Mouse (Mus musculus) spleen, adult 12 weeks (tissue): ENCODE results near the gene Hormad2.

Source experiments
- DNase-seq: peaks from one replicate; pipeline ENCODE4 v3.0.0; 2022; ENCODE audit warnings: low spot score

Hormad2 gene

GRCm38 (mm10) chr11:4440978-4441377, at the start of gene Hormad2:
Gene Hormad2 (minus strand): TSS chr11:4441105.
- DNase-seq = no peak

GRCm38 (mm10) chr11:4489207-4489606, 48.3 kb upstream of the Hormad2 start:
- DNase-seq = no peak

GRCm38 (mm10) chr11:4488798-4489197, 47.9 kb upstream of the Hormad2 start:
- no peak for DNase-seq

GRCm38 (mm10) chr11:4488367-4488766, 47.5 kb upstream of the Hormad2 start:
- DNase-seq = no peak

GRCm38 (mm10) chr11:4487401-4487965, 46.6 kb upstream of the Hormad2 start:
- DNase-seq = no peak

- DNase-seq = no peak
Observed at GRCm38 (mm10) chr11:4484541-4484940, 43.6 kb upstream of the Hormad2 start.

GRCm38 (mm10) chr11:4482641-4483040, 41.7 kb upstream of the Hormad2 start:
- DNase-seq = no peak

- DNase-seq = no peak
Observed at GRCm38 (mm10) chr11:4476184-4476697, 35.3 kb upstream of the Hormad2 start.

- no peak for DNase-seq
Observed at GRCm38 (mm10) chr11:4472464-4473179, 31.7 kb upstream of the Hormad2 start.

GRCm38 (mm10) chr11:4471734-4472133, 30.8 kb upstream of the Hormad2 start:
- DNase-seq = no peak

- DNase-seq = no peak
Observed at GRCm38 (mm10) chr11:4471251-4471650, 30.3 kb upstream of the Hormad2 start.

GRCm38 (mm10) chr11:4469091-4469490, 28.2 kb upstream of the Hormad2 start:
- DNase-seq = no peak

GRCm38 (mm10) chr11:4467436-4467835, 26.5 kb upstream of the Hormad2 start:
- no peak for DNase-seq

- DNase-seq = no peak
Observed at GRCm38 (mm10) chr11:4466191-4466590, 25.3 kb upstream of the Hormad2 start.

- DNase-seq = no peak
Observed at GRCm38 (mm10) chr11:4464616-4465015, 23.7 kb upstream of the Hormad2 start.

- DNase-seq = no peak
Observed at GRCm38 (mm10) chr11:4464186-4464585, 23.3 kb upstream of the Hormad2 start.

GRCm38 (mm10) chr11:4462868-4463267, 22.0 kb upstream of the Hormad2 start:
- DNase-seq = no peak

GRCm38 (mm10) chr11:4461154-4461553, 20.2 kb upstream of the Hormad2 start:
- no peak for DNase-seq

GRCm38 (mm10) chr11:4460615-4461014, 19.7 kb upstream of the Hormad2 start:
- DNase-seq = no peak

GRCm38 (mm10) chr11:4454895-4455535, 14.1 kb upstream of the Hormad2 start:
- DNase-seq = no peak

GRCm38 (mm10) chr11:4452467-4453184, 11.7 kb upstream of the Hormad2 start:
- no peak for DNase-seq

- peak; percentile 21 for DNase-seq
Observed at GRCm38 (mm10) chr11:4451116-4451515, 10.2 kb upstream of the Hormad2 start.
